Mouse (Mus musculus): Measurements from ENCODE around the gene Slc29a4.

DNA sequence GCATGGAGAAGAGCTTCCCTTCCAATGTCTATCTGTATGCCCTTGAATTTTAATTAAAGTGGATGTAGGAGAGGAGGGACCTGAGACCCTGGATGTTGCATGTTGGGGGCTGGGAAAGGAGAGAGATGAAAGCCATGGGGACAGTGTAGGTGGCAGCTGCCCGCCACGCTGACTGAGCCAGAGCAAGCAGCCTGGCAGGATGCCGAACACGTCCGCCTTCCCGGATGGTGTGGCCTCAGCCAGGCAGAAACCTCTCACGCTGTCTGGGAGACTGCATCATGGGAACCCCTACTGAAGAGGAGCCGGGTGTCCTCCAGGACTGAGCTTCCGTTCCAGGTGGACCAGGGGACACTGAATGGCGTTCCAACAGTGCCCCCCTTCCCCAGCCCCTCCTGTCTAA lies 11.3 kb downstream of the Slc29a4 start:
- no peak for TF ChIP-seq CTCF (IDR thresholded peaks at IDR 0.05; ENCODE audit: control insufficient read depth, insufficient read depth, insufficient replicate concordance, low read depth, low read length)
- TF ChIP-seq POLR2A (IDR thresholded peaks at IDR 0.05; ENCODE audit: control insufficient read depth, low read depth, low read length) = no peak
